Comparison of ENCODE assay signal across 24 mouse cellular contexts in genomic region chr4:137082866-137083265, GRCm38 (mm10).
"Had no signal": no experiment of that assay in that cellular context is flagged by ENCODE, and none has a peak within 500 bp of the region (broad histone marks: within the 10 kb centered on the region; RNA-seq: fewer than 3 reads in every experiment).

No protein-coding gene starts in this region.

- H3K36me3 ChIP-seq: heart, embryonic 10.5 days; heart, embryonic 12.5 days; hindbrain, embryonic 10.5 days; hindbrain, embryonic 12.5 days; intestine, embryonic 15.5 days; limb, embryonic 12.5 days; liver, embryonic 12.5 days had no signal

- DNase-seq: gastrocnemius, postnatal 14 days; heart, adult 18-20 months; heart, postnatal 10 days; heart, postnatal 4 days; kidney, adult 18-20 months; kidney, adult 8-10 months; kidney, postnatal 10 days; kidney, postnatal 25 days; kidney, postnatal 4 days; left cerebral cortex, postnatal 4 days had no signal

- H3K9ac ChIP-seq: heart, embryonic 12.5 days; hindbrain, embryonic 12.5 days; hindbrain, embryonic 14.5 days; intestine, embryonic 15.5 days; limb, embryonic 12.5 days; liver, embryonic 12.5 days; liver, embryonic 14.5 days had no signal

- H3K9me3 ChIP-seq: heart, embryonic 10.5 days; heart, embryonic 12.5 days; hindbrain, embryonic 10.5 days; hindbrain, embryonic 12.5 days; intestine, embryonic 15.5 days; limb, embryonic 12.5 days; liver, embryonic 12.5 days had no signal

- H3K27me3 ChIP-seq: intestine, embryonic 15.5 days; limb, embryonic 12.5 days had no signal

- ATAC-seq: hindbrain, embryonic 16.5 days; inflammation-experienced regulatory T-cells, adult 6 months; intestine, embryonic 15.5 days; intestine, postnatal 0 days; liver, embryonic 12.5 days had no signal

- H3K27ac ChIP-seq: heart, embryonic 10.5 days; hindbrain, embryonic 10.5 days; hindbrain, embryonic 12.5 days; hindbrain, embryonic 14.5 days; intestine, embryonic 15.5 days; layer of hippocampus, adult 2 months; left cerebral cortex, adult 2 months; limb, embryonic 12.5 days; liver, embryonic 12.5 days; liver, embryonic 14.5 days had no signal

- H3K4me3 ChIP-seq: heart, embryonic 10.5 days; heart, embryonic 12.5 days; hindbrain, embryonic 10.5 days; hindbrain, embryonic 12.5 days; intestine, embryonic 15.5 days; layer of hippocampus, adult 2 months; left cerebral cortex, adult 2 months; limb, embryonic 12.5 days; liver, embryonic 12.5 days had no signal

- H3K4me2 ChIP-seq: heart, embryonic 12.5 days; hindbrain, embryonic 12.5 days; hindbrain, embryonic 14.5 days; intestine, embryonic 15.5 days; limb, embryonic 12.5 days; liver, embryonic 12.5 days had no signal
